Mouse (Mus musculus) midbrain, embryonic 15.5 days (tissue): ENCODE measurements around the gene Olfr124. TPM values are rescaled to one million over a fixed set of nuclear protein-coding genes. Genes with fewer than 3 reads are reported as not detected.

Source experiments
- ATAC-seq: fragments of 200-750 bp; cut with Nextera tagmentation; replicated peaks from 2 replicates; pipeline ENCODE4 v1.8.0; 2017; ENCODE audit warnings: moderate TSS enrichment
- H3K27ac ChIP-seq: fragments of 300-500 bp; sonication (generic); 2 replicates; pipeline ENCODE4 v1.5.1; 2015; ENCODE audit warnings: mild to moderate bottlenecking, inconsistent platforms
- H3K27me3 ChIP-seq: fragments of 300-500 bp; sonication (generic); replicated peaks from 2 replicates; pipeline ENCODE4 v1.6.1; 2015; ENCODE audit warnings: inconsistent platforms
- H3K36me3 ChIP-seq: fragments of 300-500 bp; sonication (generic); replicated peaks from 2 replicates; pipeline ENCODE4 v1.6.1; 2015; ENCODE audit warnings: inconsistent platforms
- H3K4me1 ChIP-seq: fragments of 300-500 bp; sonication (generic); 2 replicates; pipeline ENCODE4 v1.6.1; 2015; ENCODE audit warnings: inconsistent platforms
- H3K4me2 ChIP-seq: fragments of 300-500 bp; sonication (generic); 2 replicates; pipeline ENCODE4 v1.6.1; 2015; ENCODE audit warnings: inconsistent platforms, mild to moderate bottlenecking, moderate library complexity
- H3K4me3 ChIP-seq: fragments of 300-500 bp; sonication (generic); 2 replicates; pipeline ENCODE4 v1.5.1; 2015; ENCODE audit warnings: mild to moderate bottlenecking, inconsistent platforms
- H3K9ac ChIP-seq: fragments of 300-500 bp; sonication (generic); 2 replicates; pipeline ENCODE4 v1.6.1; 2015; ENCODE audit warnings: mild to moderate bottlenecking, inconsistent platforms
- H3K9me3 ChIP-seq: fragments of 300-500 bp; sonication (generic); 2 replicates; pipeline ENCODE4 v1.6.1; 2016; ENCODE audit warnings: inconsistent platforms
- WGBS: fragments of 180-500 bp; shearing (Covaris S2); methylation state at CpG from one replicate; pipeline ENCODE4 v1.1.7; 2015; ENCODE audit warnings: mixed read lengths; 5-methylcytosine and 5-hydroxymethylcytosine counted together
- polyA plus RNA-seq: library from polyadenylated mRNA; unstranded; fragments of >200 nt; fragmentation: Nextera tagmentation; extraction: Ambion mirVana; gene quantifications from 2 replicates; pipeline ENCODE4 v1.2.1, GENCODE M21; 2015

Olfr124 gene
- not detected in 2 replicates for polyA plus RNA-seq

GRCm38 (mm10) chr17:37799588-37799987 is at the start of gene Olfr124:
Gene Olfr124 (plus strand): TSS chr17:37799888.
- Histone ChIP-seq H3K9me3 (no peaks in the 10 kb centered on the region), H3K4me3 (no peak within 1 kb of the TSS), H3K27me3 (no peaks in the 10 kb centered on the region), H3K4me2 (no peak within 1 kb of the TSS), H3K27ac (no peak within 1 kb of the TSS), H3K36me3 (no peaks in the 10 kb centered on the region), H3K9ac (no peak within 1 kb of the TSS), H3K4me1 (no peaks in the 10 kb centered on the region)
- WGBS, result 88% methylated on average over 3 of the region's 3 CpGs
- no peak for ATAC-seq

GRCm38 (mm10) chr17:37768307-37768706 is 31.4 kb upstream of the Olfr124 start, which contains the start of gene Olfr122:
Gene Olfr122 (plus strand): TSS chr17:37768607.
- Histone ChIP-seq H3K9me3 (no peaks in the 10 kb centered on the region), H3K9ac (no peak within 1 kb of the TSS), H3K4me1 (no peaks in the 10 kb centered on the region), H3K36me3 (no peaks in the 10 kb centered on the region), H3K4me3 (no peak within 1 kb of the TSS), H3K27me3 (no peaks in the 10 kb centered on the region), H3K27ac (no peak within 1 kb of the TSS), H3K4me2 (no peak within 1 kb of the TSS)
- WGBS, result 83% methylated on average over 4 of the region's 4 CpGs
- ATAC-seq, result no peak

- no peaks in the 10 kb centered on the region for H3K4me1 ChIP-seq
- ATAC-seq, result no peak
- H3K36me3 ChIP-seq, result no peaks in the 10 kb centered on the region
- H3K4me2 ChIP-seq, result no peak within 1 kb of the TSS
- WGBS, result 90% methylated on average over 2 of the region's 2 CpGs
- H3K9ac ChIP-seq, result no peak within 1 kb of the TSS
- no peaks in the 10 kb centered on the region for H3K27me3 ChIP-seq
- H3K9me3 ChIP-seq, result no peaks in the 10 kb centered on the region
- no peak within 1 kb of the TSS for H3K27ac ChIP-seq
- H3K4me3 ChIP-seq, result no peak within 1 kb of the TSS
These were observed 6.5 kb upstream of the Olfr124 start, which contains the start of gene Olfr123 for GRCm38 (mm10) chr17:37793229-37793628. Gene Olfr123 (plus strand): TSS chr17:37793529.

GRCm38 (mm10) chr17:37832649-37833048 is 33.0 kb downstream of the Olfr124 start, which contains the start of gene Olfr125:
Gene Olfr125 (plus strand): TSS chr17:37832949.
- H3K4me1 ChIP-seq, result no peaks in the 10 kb centered on the region
- no peaks in the 10 kb centered on the region for H3K36me3 ChIP-seq
- H3K4me3 ChIP-seq, result no peak within 1 kb of the TSS
- no peaks in the 10 kb centered on the region for H3K9me3 ChIP-seq
- ATAC-seq, result no peak
- H3K9ac ChIP-seq, result no peak within 1 kb of the TSS
- H3K27me3 ChIP-seq, result no peaks in the 10 kb centered on the region
- no peak within 1 kb of the TSS for H3K4me2 ChIP-seq
- H3K27ac ChIP-seq, result no peak within 1 kb of the TSS

- ATAC-seq, result no peak
These were observed 47.5 kb downstream of the Olfr124 start, which contains the start of gene Olfr126 for GRCm38 (mm10) chr17:37847183-37847582. Gene Olfr126 (plus strand): TSS chr17:37847483.

More at GRCm38 (mm10) chr17:37847183-37847582, 47.5 kb downstream of the Olfr124 start, which contains the start of gene Olfr126:
- H3K4me3 ChIP-seq, result no peak within 1 kb of the TSS
- H3K4me1 ChIP-seq, result no peaks in the 10 kb centered on the region
- H3K27me3 ChIP-seq, result no peaks in the 10 kb centered on the region
- H3K27ac ChIP-seq, result no peak within 1 kb of the TSS
- H3K9ac ChIP-seq, result no peak within 1 kb of the TSS
- no peaks in the 10 kb centered on the region for H3K36me3 ChIP-seq
- H3K9me3 ChIP-seq, result no peaks in the 10 kb centered on the region
- H3K4me2 ChIP-seq, result no peak within 1 kb of the TSS

Other genes starting within 250 kb of the Olfr124 start
- not detected in 2 replicates for gene Olfr112, start 230.4 kb upstream of the Olfr124 start, polyA plus RNA-seq
- not detected in 2 replicates for gene Olfr113, start 222.2 kb upstream of the Olfr124 start, polyA plus RNA-seq
- not detected in 2 replicates for gene Olfr114, start 207.1 kb upstream of the Olfr124 start, polyA plus RNA-seq
- not detected in 2 replicates for gene Olfr115, start 172.8 kb upstream of the Olfr124 start, polyA plus RNA-seq
- gene Olfr116, start 172.7 kb upstream of the Olfr124 start, polyA plus RNA-seq, result not detected in 2 replicates
- not detected in 2 replicates for gene Olfr117, start 136.1 kb upstream of the Olfr124 start, polyA plus RNA-seq
- not detected in 2 replicates for gene Olfr118, start 132.9 kb upstream of the Olfr124 start, polyA plus RNA-seq
- not detected in 2 replicates for gene Olfr119, start 103.3 kb upstream of the Olfr124 start, polyA plus RNA-seq
- gene Olfr120, start 78.1 kb upstream of the Olfr124 start, polyA plus RNA-seq, result not detected in 2 replicates
- gene Olfr121, start 51.0 kb upstream of the Olfr124 start, polyA plus RNA-seq, result not detected in 2 replicates
- gene Olfr122, start 31.3 kb upstream of the Olfr124 start, polyA plus RNA-seq, result not detected in 2 replicates
- not detected in 2 replicates for gene Olfr123, start 6.4 kb upstream of the Olfr124 start, polyA plus RNA-seq
- not detected in 2 replicates for gene Olfr125, start 33.1 kb downstream of the Olfr124 start, polyA plus RNA-seq
- not detected in 2 replicates for gene Olfr126, start 47.6 kb downstream of the Olfr124 start, polyA plus RNA-seq
- gene Olfr127, start 100.5 kb downstream of the Olfr124 start, polyA plus RNA-seq, result not detected in 2 replicates
- gene Olfr128, start 120.7 kb downstream of the Olfr124 start, polyA plus RNA-seq, result not detected in 2 replicates
- not detected in 2 replicates for gene Olfr761, start 153.2 kb downstream of the Olfr124 start, polyA plus RNA-seq